Mouse (Mus musculus) neural tube, embryonic 12.5 days (tissue): ENCODE results near the gene Man1a. TPM values are rescaled to one million over a fixed set of nuclear protein-coding genes. Genes with fewer than 3 reads are reported as not detected.

Experiments used
- ATAC-seq: fragments of 200-750 bp; cut with Nextera tagmentation; 2 replicates; pipeline ENCODE4 v1.8.0; 2017; ENCODE audit warnings: low read depth, mild to moderate bottlenecking, moderate TSS enrichment, moderate library complexity; ENCODE audit not compliant: low FRiP score
- H3K27ac ChIP-seq: fragments of 300-500 bp; sonication (generic); 2 replicates; pipeline ENCODE4 v1.5.1; 2016
- H3K27me3 ChIP-seq: fragments of 300-500 bp; sonication (generic); replicated peaks from 2 replicates; pipeline ENCODE4 v1.6.1; 2016; ENCODE audit warnings: mild to moderate bottlenecking
- H3K36me3 ChIP-seq: fragments of 300-500 bp; sonication (generic); 2 replicates; pipeline ENCODE4 v1.6.1; 2016; ENCODE audit warnings: mild to moderate bottlenecking
- H3K4me1 ChIP-seq: fragments of 300-500 bp; sonication (generic); 2 replicates; pipeline ENCODE4 v1.6.1; 2016
- H3K4me2 ChIP-seq: fragments of 300-500 bp; sonication (generic); replicated peaks from 2 replicates; pipeline ENCODE4 v1.6.1; 2016; ENCODE audit warnings: mild to moderate bottlenecking
- H3K4me3 ChIP-seq: fragments of 300-500 bp; sonication (generic); 2 replicates; pipeline ENCODE4 v1.5.1; 2016
- H3K9ac ChIP-seq: fragments of 300-500 bp; sonication (generic); 2 replicates; pipeline ENCODE4 v1.6.1; 2016; ENCODE audit warnings: mild to moderate bottlenecking
- H3K9me3 ChIP-seq: fragments of 300-500 bp; sonication (generic); 2 replicates; pipeline ENCODE4 v1.6.1; 2016; ENCODE audit warnings: mild to moderate bottlenecking
- WGBS: fragments of 180-500 bp; shearing (Covaris S2); methylation state at CpG from one replicate; pipeline ENCODE4 v1.1.7; 2016; 5-methylcytosine and 5-hydroxymethylcytosine counted together
- polyA plus RNA-seq: library from polyadenylated mRNA; unstranded; fragments of >200 nt; fragmentation: Nextera tagmentation; extraction: Ambion mirVana; gene quantifications from 2 replicates; pipeline ENCODE4 v1.2.1, GENCODE M21; 2016

Man1a gene
- polyA plus RNA-seq, 1 experiment from 2014 or later = 4.5 TPM

- H3K4me3 ChIP-seq = no peak overlapping the region
- H3K27ac ChIP-seq = no peak overlapping the region
- H3K4me2 ChIP-seq = no peak overlapping the region
- 4% methylated on average over 3 of the region's 3 CpGs for WGBS
- no peaks in the 10 kb centered on the region for H3K4me1 ChIP-seq
- H3K36me3 ChIP-seq = no peaks in the 10 kb centered on the region
- H3K9me3 ChIP-seq = no peaks in the 10 kb centered on the region
- H3K9ac ChIP-seq = no peak overlapping the region
- no peaks in the 10 kb centered on the region for H3K27me3 ChIP-seq
- no peak for ATAC-seq
Observed at GRCm38 (mm10) chr10:54059092-54059496, 17.3 kb downstream of the Man1a start.

GRCm38 (mm10) chr10:54058657-54059056 is 17.8 kb downstream of the Man1a start:
- Histone ChIP-seq H3K4me3 (no peak overlapping the region), H3K4me2 (no peak overlapping the region), H3K36me3 (no peaks in the 10 kb centered on the region), H3K9ac (no peak overlapping the region), H3K4me1 (no peaks in the 10 kb centered on the region), H3K27ac (no peak overlapping the region), H3K27me3 (no peaks in the 10 kb centered on the region), H3K9me3 (no peaks in the 10 kb centered on the region)
- WGBS = 68% methylated on average over 3 of the region's 3 CpGs
- no peak for ATAC-seq

- H3K36me3 ChIP-seq = no peaks in the 10 kb centered on the region
- H3K4me3 ChIP-seq = no peak overlapping the region
- H3K9ac ChIP-seq = no peak overlapping the region
- no peak overlapping the region for H3K27ac ChIP-seq
- 85% methylated on average over 4 of the region's 4 CpGs for WGBS
- ATAC-seq = no peak
- H3K9me3 ChIP-seq = no peaks in the 10 kb centered on the region
- no peaks in the 10 kb centered on the region for H3K4me1 ChIP-seq
- H3K4me2 ChIP-seq = no peak overlapping the region
- H3K27me3 ChIP-seq = no peaks in the 10 kb centered on the region
Observed at GRCm38 (mm10) chr10:54054188-54054587, 22.2 kb downstream of the Man1a start.

- 93% methylated on average over 4 of the region's 4 CpGs for WGBS
- Histone ChIP-seq H3K27ac (no peak overlapping the region), H3K27me3 (no peaks in the 10 kb centered on the region), H3K36me3 (no peaks in the 10 kb centered on the region), H3K4me2 (no peak overlapping the region), H3K4me1 (no peaks in the 10 kb centered on the region), H3K9ac (no peak overlapping the region), H3K4me3 (no peak overlapping the region), H3K9me3 (no peaks in the 10 kb centered on the region)
- ATAC-seq = no peak
Observed at GRCm38 (mm10) chr10:54047885-54048284, 28.5 kb downstream of the Man1a start.

- H3K27ac ChIP-seq = no peak overlapping the region
- no peak overlapping the region for H3K4me2 ChIP-seq
- no peak overlapping the region for H3K4me3 ChIP-seq
- no peak overlapping the region for H3K9ac ChIP-seq
- no peaks in the 10 kb centered on the region for H3K9me3 ChIP-seq
- no peaks in the 10 kb centered on the region for H3K27me3 ChIP-seq
- H3K4me1 ChIP-seq = no peaks in the 10 kb centered on the region
- ATAC-seq = no peak
- WGBS = 92% methylated on average over 3 of the region's 3 CpGs
- H3K36me3 ChIP-seq = no peaks in the 10 kb centered on the region
Observed at GRCm38 (mm10) chr10:54043358-54043757, 33.1 kb downstream of the Man1a start.

- H3K4me1 ChIP-seq = no peaks in the 10 kb centered on the region
- H3K36me3 ChIP-seq = no peaks in the 10 kb centered on the region
- no peak overlapping the region for H3K9ac ChIP-seq
- H3K4me3 ChIP-seq = no peak overlapping the region
- no peaks in the 10 kb centered on the region for H3K9me3 ChIP-seq
- no peaks in the 10 kb centered on the region for H3K27me3 ChIP-seq
- no peak overlapping the region for H3K27ac ChIP-seq
- H3K4me2 ChIP-seq = no peak overlapping the region
- no peak for ATAC-seq
- WGBS = 89% methylated on average over 7 of the region's 7 CpGs
Observed at GRCm38 (mm10) chr10:54042212-54042840, 34.1 kb downstream of the Man1a start.

- no peak overlapping the region for H3K27ac ChIP-seq
- H3K4me2 ChIP-seq = no peak overlapping the region
- no peaks in the 10 kb centered on the region for H3K9me3 ChIP-seq
- no peak overlapping the region for H3K4me3 ChIP-seq
- no peaks in the 10 kb centered on the region for H3K27me3 ChIP-seq
- no peaks in the 10 kb centered on the region for H3K36me3 ChIP-seq
- no peak for ATAC-seq
- no peak overlapping the region for H3K9ac ChIP-seq
- no peaks in the 10 kb centered on the region for H3K4me1 ChIP-seq
- WGBS = 81% methylated on average over 11 of the region's 11 CpGs
Observed at GRCm38 (mm10) chr10:54040261-54041165, 35.9 kb downstream of the Man1a start.

GRCm38 (mm10) chr10:54039754-54040153 is 36.7 kb downstream of the Man1a start:
- Histone ChIP-seq H3K27me3 (no peaks in the 10 kb centered on the region), H3K4me2 (no peak overlapping the region), H3K4me1 (no peaks in the 10 kb centered on the region), H3K27ac (no peak overlapping the region), H3K4me3 (no peak overlapping the region), H3K9me3 (no peaks in the 10 kb centered on the region), H3K36me3 (no peaks in the 10 kb centered on the region), H3K9ac (no peak overlapping the region)
- WGBS = 90% methylated on average over 4 of the region's 4 CpGs
- no peak for ATAC-seq

- 80% methylated on average over 10 of the region's 10 CpGs for WGBS
- no peak overlapping the region for H3K9ac ChIP-seq
- no peak for ATAC-seq
Observed at GRCm38 (mm10) chr10:54038734-54039133, 37.7 kb downstream of the Man1a start.

GRCm38 (mm10) chr10:54038180-54038579 is 38.2 kb downstream of the Man1a start:
- H3K27ac ChIP-seq = no peak overlapping the region
- no peak for ATAC-seq

More at GRCm38 (mm10) chr10:54038734-54039133, 37.7 kb downstream of the Man1a start:
- Histone ChIP-seq H3K4me1 (no peaks in the 10 kb centered on the region), H3K36me3 (no peaks in the 10 kb centered on the region), H3K27ac (no peak overlapping the region), H3K27me3 (no peaks in the 10 kb centered on the region), H3K9me3 (no peaks in the 10 kb centered on the region), H3K4me2 (no peak overlapping the region), H3K4me3 (no peak overlapping the region)

GRCm38 (mm10) chr10:54037348-54038010 is 38.9 kb downstream of the Man1a start:
- ATAC-seq = no peak
- Histone ChIP-seq H3K27ac (no peak overlapping the region), H3K4me1 (no peaks in the 10 kb centered on the region), H3K36me3 (no peaks in the 10 kb centered on the region), H3K9ac (no peak overlapping the region), H3K4me2 (no peak overlapping the region), H3K9me3 (no peaks in the 10 kb centered on the region), H3K27me3 (no peaks in the 10 kb centered on the region), H3K4me3 (no peak overlapping the region)
- WGBS = 91% methylated on average over 10 of the region's 10 CpGs

More at GRCm38 (mm10) chr10:54038180-54038579, 38.2 kb downstream of the Man1a start:
- no peak overlapping the region for H3K4me2 ChIP-seq
- no peaks in the 10 kb centered on the region for H3K27me3 ChIP-seq
- H3K4me1 ChIP-seq = no peaks in the 10 kb centered on the region
- whole genome bisulfite sequencing = 89% methylated on average over 5 of the region's 5 CpGs
- no peaks in the 10 kb centered on the region for H3K9me3 ChIP-seq
- H3K4me3 ChIP-seq = no peak overlapping the region
- no peaks in the 10 kb centered on the region for H3K36me3 ChIP-seq
- no peak overlapping the region for H3K9ac ChIP-seq

- H3K36me3 ChIP-seq = no peaks in the 10 kb centered on the region
- H3K4me2 ChIP-seq = no peak overlapping the region
- ATAC-seq = no peak
- no peaks in the 10 kb centered on the region for H3K4me1 ChIP-seq
- H3K9ac ChIP-seq = no peak overlapping the region
- H3K9me3 ChIP-seq = no peaks in the 10 kb centered on the region
- no peak overlapping the region for H3K4me3 ChIP-seq
- no peaks in the 10 kb centered on the region for H3K27me3 ChIP-seq
- 85% methylated on average over 1 of the region's 1 CpGs for WGBS
- no peak overlapping the region for H3K27ac ChIP-seq
Observed at GRCm38 (mm10) chr10:54035586-54035985, 40.8 kb downstream of the Man1a start.
